Mouse (Mus musculus) embryonic facial prominence, embryonic 13.5 days (tissue): ENCODE measurements around the gene Zswim7. TPM values are rescaled to one million over a fixed set of nuclear protein-coding genes. Genes with fewer than 3 reads are reported as not detected.

Source experiments
- ATAC-seq: fragments of 200-750 bp; cut with Nextera tagmentation; 2 replicates; pipeline ENCODE4 v1.8.0; 2017; ENCODE audit warnings: low read depth; ENCODE audit not compliant: insufficient number of reproducible peaks, insufficient read depth, low FRiP score, low TSS enrichment
- H3K27ac ChIP-seq: fragments of 300-500 bp; sonication (generic); 2 replicates; pipeline ENCODE4 v1.5.1; 2015; ENCODE audit warnings: moderate library complexity, mild to moderate bottlenecking, inconsistent platforms
- H3K27me3 ChIP-seq: fragments of 300-500 bp; sonication (generic); 2 replicates; pipeline ENCODE4 v1.6.1; 2015; ENCODE audit warnings: mild to moderate bottlenecking, inconsistent platforms
- H3K36me3 ChIP-seq: fragments of 300-500 bp; sonication (generic); 2 replicates; pipeline ENCODE4 v1.6.1; 2015; ENCODE audit warnings: mild to moderate bottlenecking, inconsistent platforms
- H3K4me1 ChIP-seq: fragments of 300-500 bp; sonication (generic); 2 replicates; pipeline ENCODE4 v1.6.1; 2015; ENCODE audit warnings: inconsistent platforms
- H3K4me2 ChIP-seq: fragments of 300-500 bp; sonication (generic); 2 replicates; pipeline ENCODE4 v1.6.1; 2015; ENCODE audit warnings: moderate library complexity, mild to moderate bottlenecking, inconsistent platforms
- H3K4me3 ChIP-seq: fragments of 300-500 bp; sonication (generic); 2 replicates; pipeline ENCODE4 v1.5.1; 2015; ENCODE audit warnings: mild to moderate bottlenecking, inconsistent platforms
- H3K9ac ChIP-seq: fragments of 300-500 bp; sonication (generic); 2 replicates; pipeline ENCODE4 v1.6.1; 2015; ENCODE audit warnings: mild to moderate bottlenecking, inconsistent platforms
- H3K9me3 ChIP-seq: fragments of 300-500 bp; sonication (generic); 2 replicates; pipeline ENCODE4 v1.6.1; 2016; ENCODE audit warnings: inconsistent platforms
- WGBS: fragments of 180-500 bp; shearing (Covaris S2); methylation state at CpG from one replicate; pipeline ENCODE4 v1.1.7; 2015; ENCODE audit warnings: mixed read lengths; 5-methylcytosine and 5-hydroxymethylcytosine counted together
- polyA plus RNA-seq: library from polyadenylated mRNA; unstranded; fragments of >200 nt; fragmentation: Nextera tagmentation; extraction: Ambion mirVana; gene quantifications from 2 replicates; pipeline ENCODE4 v1.2.1, GENCODE M21; 2015

Zswim7 gene
- polyA plus RNA-seq, 1 experiment from 2014 or later = 29.9 TPM

DNA sequence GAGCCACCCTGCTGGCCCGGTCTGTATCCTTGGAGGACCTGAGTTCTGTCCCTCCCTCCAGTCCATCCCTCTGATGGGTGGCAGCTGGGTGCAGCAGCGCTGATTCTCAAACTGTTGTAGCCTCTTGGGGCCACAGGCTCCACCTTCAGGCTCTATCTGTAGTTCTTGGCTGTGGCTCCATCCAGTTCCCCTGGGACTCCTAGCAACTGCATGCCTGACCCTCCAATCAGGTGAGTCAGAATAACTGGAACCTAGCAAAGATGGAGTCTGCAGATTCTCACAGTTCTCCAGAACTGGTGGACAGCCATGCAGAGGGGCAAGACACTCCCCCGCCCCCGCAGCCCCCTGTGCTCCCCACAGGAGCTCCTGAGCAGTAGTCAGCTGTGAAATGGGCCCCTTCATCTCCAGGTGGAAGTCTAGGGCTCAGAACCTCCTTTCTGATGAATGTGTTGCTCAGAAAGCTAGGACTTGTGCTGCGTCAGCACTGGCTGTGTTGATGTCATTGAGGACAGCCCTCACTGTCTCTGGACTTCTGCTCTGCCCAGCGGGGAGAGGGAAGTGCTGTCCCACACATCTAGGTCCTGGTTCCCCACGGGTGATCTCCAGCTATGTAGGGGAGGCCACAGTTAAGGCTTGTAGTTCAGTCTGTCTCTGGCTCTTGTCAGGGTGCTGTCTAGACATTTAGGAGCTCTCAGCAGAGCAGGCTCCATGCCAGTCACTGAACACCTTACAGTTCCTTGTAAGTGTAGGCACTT lies 60.2 kb downstream of the Zswim7 start:
- Histone ChIP-seq H3K4me1 (no peaks in the 10 kb centered on the region), H3K27ac (no peak overlapping the region), H3K36me3 (no peaks in the 10 kb centered on the region), H3K9me3 (no peaks in the 10 kb centered on the region), H3K4me2 (no peak overlapping the region), H3K4me3 (no peak overlapping the region), H3K27me3 (no peaks in the 10 kb centered on the region), H3K9ac (no peak overlapping the region)
- ATAC-seq = no peak
- 87% methylated on average over 7 of the region's 7 CpGs for WGBS

DNA sequence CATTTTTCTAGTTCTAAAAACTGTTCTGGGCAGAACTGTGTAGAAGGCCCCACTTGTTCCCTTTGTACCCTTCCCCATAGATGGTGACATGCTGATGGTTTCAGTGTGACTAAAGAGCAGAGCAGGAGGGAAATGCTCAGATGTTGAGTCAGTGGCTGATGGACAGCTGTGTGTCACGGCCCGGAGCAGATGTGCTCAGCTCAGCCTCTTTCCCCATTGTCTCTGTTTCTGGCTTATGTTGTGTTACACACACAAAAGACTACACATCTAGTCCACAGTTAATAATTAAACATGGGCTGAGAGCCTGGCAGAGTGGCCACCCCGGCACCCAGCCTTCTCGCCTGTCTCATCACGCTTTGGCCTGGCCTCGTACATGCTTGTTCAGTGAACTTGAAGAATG lies 63.4 kb downstream of the Zswim7 start:
- 75% methylated on average over 6 of the region's 6 CpGs for WGBS
- no peaks in the 10 kb centered on the region for H3K27me3 ChIP-seq
- no peak for ATAC-seq

More for the DNA sequence above, 63.4 kb downstream of the Zswim7 start:
- H3K4me1 ChIP-seq = no peaks in the 10 kb centered on the region
- H3K27ac ChIP-seq = no peak overlapping the region
- no peak overlapping the region for H3K4me3 ChIP-seq
- no peak overlapping the region for H3K4me2 ChIP-seq
- no peaks in the 10 kb centered on the region for H3K36me3 ChIP-seq
- no peaks in the 10 kb centered on the region for H3K9me3 ChIP-seq
- no peak overlapping the region for H3K9ac ChIP-seq

Other genes starting within 250 kb of the Zswim7 start
- 14.3 and 17.2 TPM in 2 replicates for gene Adora2b, start 32.4 kb downstream of the Zswim7 start, polyA plus RNA-seq
- 29.1 and 30.3 TPM in 2 replicates for gene Ttc19, start 98 bp upstream of the Zswim7 start, polyA plus RNA-seq
- gene Pigl, start 177.1 kb upstream of the Zswim7 start, polyA plus RNA-seq = 8.4 and 9.6 TPM in 2 replicates
- gene Ncor1, start 177.2 kb upstream of the Zswim7 start, polyA plus RNA-seq = 161 and 181 TPM in 2 replicates